Mouse (Mus musculus) frontal cortex, postnatal 14 days (tissue): ENCODE results near the gene Kif5c.

Source experiments
- DNase-seq, 2 experiments: peaks; one replicate each; pipeline ENCODE4 v3.0.0; 2022; ENCODE audit warnings: low spot score in 2 of 2

The Kif5c gene

DNA sequence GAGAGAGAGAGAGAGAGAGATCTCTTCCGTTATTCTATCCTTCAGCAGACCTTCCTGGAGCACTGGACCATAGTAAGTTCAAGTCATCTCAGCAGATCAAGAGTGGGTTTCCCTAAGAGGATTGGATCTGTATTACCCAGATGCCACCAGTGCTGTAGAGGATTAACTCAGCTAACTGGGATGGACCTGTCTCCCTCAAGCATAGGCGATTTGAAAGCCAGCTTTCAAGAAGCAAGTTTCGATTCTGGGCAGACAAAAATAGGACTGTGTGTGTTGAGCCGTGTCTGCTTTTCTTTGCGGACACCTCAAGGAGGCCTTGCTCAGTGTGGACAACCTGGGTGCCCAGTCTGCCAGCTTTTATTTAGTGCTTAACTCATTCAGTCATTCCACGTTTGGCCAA is 170.0 kb downstream of the Kif5c start:
- no peak for DNase-seq

- no peak for DNase-seq
Observed at GRCm38 (mm10) chr2:49789504-49789903, 170.4 kb downstream of the Kif5c start.

- DNase-seq = no peak
Observed at GRCm38 (mm10) chr2:49797444-49798143, 178.5 kb downstream of the Kif5c start.

DNA sequence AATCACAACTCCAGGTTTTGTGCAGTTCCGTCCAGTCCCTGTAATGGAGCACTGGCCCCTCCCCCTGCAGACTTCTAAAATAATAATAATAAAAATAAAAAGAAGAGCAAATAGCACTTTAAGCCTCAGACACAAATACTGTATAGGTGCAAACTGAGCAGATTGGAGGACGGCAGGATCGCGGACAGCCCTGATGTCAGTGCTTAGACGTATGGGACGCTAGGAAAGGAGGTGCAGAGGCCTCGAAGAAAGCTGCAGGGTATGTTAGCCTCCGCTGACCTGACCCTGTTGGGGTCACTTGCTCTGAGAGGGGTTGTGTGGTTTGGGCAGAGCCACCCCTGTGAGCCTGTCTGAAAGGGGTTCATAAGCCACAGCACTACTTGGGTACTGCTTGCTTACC is 185.3 kb downstream of the Kif5c start:
- no peak for DNase-seq

DNA sequence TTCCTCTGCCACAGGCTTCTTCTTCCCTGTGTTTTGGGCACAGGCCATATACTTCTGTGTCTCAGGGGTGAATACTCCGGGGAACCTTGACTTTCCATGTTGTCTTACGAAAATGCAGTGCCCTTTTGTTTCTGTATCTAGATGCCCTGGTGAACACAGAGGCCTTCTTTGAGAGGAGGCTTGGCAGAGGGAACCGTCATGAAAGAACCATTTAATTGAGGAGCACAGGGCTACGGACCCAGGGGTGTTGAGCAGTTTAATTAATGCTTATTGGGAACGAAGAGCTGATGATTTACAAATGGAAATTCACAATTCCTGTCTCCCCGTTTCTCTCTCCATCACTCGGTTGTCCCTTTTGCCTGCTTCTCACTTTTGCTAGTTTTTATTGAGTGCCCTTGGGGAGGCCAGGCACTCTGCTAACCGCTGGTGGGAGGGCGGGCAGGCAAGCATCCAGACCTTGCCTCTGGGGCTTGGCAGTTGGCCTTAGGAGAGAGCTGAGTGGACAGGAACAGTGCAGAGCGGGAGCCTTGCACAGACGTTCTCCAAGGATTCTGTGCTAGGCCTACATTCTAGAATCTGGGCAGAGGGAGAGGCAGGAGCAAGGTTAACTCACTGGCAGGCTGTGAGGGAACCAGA is 186.8 kb downstream of the Kif5c start:
- DNase-seq = no peak

DNA sequence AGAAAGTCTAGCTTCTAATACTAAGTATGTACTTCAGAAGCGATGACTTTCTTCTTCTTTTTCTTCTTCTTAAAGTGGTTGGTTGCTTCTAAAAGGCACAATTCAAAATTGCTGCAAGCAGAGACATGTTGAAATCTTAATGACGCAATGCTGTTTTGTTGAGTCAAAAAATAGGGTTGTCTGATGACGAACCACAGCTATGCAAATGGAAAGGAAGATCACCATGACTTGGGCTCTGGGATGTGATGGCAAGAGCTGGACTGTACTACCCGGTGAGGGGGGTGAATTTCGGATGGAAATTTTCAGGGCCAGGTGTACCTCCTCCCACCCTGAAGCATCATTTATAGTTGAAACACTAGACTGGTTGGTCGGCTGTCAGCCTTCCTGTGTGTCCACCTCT is 190.4 kb downstream of the Kif5c start:
- no peak for DNase-seq

- DNase-seq = no peak
Observed at GRCm38 (mm10) chr2:49811420-49811819, 192.3 kb downstream of the Kif5c start.

GRCm38 (mm10) chr2:49811871-49812363 is 192.8 kb downstream of the Kif5c start:
- DNase-seq = no peak

DNA sequence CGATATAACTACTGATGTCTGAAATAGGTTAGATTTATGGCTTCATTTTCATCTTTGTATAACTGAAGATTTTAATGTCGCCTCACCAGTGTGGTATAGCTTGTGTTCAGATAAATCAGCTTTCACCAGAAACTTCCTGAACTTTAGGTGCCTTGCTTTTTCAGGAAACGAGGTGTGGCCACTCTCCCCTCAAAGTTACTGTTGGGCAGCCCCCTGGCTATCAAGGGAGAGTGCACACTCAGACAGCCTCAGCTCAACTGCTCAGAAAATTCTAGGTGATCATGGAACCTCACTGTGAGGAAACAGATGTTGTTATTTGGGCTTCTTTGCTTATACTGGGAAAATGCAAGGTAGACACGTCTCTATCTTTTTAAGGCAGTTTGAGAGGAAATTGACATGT is 194.1 kb downstream of the Kif5c start:
- no peak for DNase-seq

DNA sequence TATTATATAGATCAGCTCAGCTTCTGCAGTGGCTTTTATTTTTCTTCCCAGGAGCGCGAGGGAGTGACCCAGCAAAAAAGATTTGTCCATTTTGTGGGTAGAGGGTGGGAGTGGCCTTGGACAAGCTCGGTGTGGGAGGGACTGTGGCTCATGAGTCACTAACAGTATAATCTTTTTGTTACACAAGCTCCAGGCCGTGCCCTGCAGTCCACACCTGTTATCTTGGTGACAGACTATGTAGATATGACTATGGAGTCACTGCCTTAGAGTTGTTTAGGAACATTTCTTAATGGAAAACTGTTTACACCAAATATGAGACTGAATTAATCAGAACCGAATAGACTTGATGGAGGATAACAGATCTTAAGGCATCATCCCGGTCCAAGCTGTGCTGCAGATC is 194.9 kb downstream of the Kif5c start:
- no peak for DNase-seq

DNA sequence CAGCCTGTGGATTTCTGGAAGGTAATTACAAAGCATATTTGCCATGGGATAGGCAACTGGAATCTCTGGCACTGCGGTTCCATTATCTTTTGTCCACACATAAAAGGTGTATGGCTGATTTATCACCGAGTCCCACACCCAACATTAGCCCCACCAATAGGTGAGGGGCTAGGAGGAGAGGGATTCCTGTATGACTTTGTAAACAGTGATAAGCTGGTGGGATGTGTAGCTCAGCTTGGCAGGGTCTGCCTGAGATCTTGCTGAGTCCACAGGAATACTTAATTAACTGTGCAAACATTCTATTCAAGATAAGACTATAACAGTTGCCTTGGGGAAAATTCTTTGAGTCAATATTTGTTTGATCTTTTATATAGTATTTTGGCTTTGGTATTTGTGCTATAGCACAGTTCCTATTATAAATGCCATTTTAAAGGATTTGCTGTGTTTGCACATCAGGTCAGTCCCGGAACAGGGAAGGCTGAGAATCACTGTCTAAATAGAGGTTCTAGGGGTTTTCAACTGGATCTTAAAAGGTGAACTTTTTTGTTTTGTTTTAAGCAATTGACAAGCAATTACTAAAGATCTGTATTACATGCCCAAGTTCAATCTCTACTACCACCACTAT is 196.7 kb downstream of the Kif5c start:
- DNase-seq = no peak

DNA sequence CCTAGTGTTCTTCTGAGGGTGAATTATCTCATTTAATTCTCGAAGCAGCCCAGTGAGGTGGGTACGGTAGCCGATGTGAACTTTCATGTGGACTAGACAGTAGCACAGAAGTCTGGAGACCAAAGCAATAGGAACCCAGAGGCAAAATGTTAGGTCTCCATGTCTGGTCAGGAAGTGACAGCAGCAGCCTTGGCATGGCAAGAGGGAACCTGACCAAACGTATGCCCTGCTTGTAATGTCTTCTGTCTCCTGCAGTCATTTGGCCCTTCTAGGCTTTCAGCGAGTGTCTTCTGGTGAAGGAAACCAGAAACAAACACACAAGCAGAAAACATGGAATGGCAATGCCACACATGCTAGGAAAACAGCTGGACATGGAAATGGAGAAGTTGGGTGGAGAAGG is 197.5 kb downstream of the Kif5c start:
- no peak for DNase-seq

- no peak for DNase-seq
Observed at GRCm38 (mm10) chr2:49817151-49817550, 198.1 kb downstream of the Kif5c start.

DNA sequence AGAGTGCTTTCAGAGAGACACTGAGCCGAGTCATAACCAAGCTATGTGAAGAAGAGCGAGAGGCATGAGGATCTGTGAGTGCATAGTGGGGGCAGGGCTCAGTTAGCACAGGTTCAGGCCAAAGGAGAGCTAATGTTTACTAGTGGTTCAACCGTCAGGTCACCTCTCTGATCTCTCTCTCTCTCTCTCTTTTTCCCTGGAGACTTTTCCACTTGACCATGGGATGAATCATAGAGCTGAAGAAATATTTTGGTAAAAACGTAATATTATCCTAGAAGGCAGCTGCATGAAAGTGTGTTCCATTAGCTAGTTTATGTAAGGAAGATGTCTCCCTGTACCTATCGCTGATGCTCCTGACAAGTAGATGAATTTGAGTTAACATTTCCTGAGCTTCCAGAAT is 199.0 kb downstream of the Kif5c start:
- no peak for DNase-seq

- no peak for DNase-seq
Observed at GRCm38 (mm10) chr2:49822312-49822711, 203.2 kb downstream of the Kif5c start.
